Mouse (Mus musculus) CH12.LX (cell line): ENCODE results near the gene Cdc42bpa.

ENCODE experiments used
- CHD1 ChIP-seq: IDR thresholded peaks from 2 replicates; pipeline ENCODE4 v1.6.1; 2012; ENCODE audit warnings: low read depth, low read length, improper control_type of control experiment, inconsistent platforms
- CTCF ChIP-seq, 2 experiments: IDR thresholded peaks in 1 of 2; conservative IDR thresholded peaks in 1 of 2; 2 replicates each; pipeline ENCODE4 v1.5.1; 2011 to 2012; ENCODE audit warnings: low read depth in 2 of 2, low read length in 2 of 2, improper control_type of control experiment in 1 of 2, inconsistent platforms in 1 of 2, mild to moderate bottlenecking in 1 of 2, moderate library complexity in 1 of 2
- E2F4 ChIP-seq: IDR thresholded peaks from 2 replicates; pipeline ENCODE4 v1.6.1; 2011; ENCODE audit warnings: low read depth, low read length, improper control_type of control experiment; ENCODE audit not compliant: insufficient replicate concordance
- ETS1 ChIP-seq: conservative IDR thresholded peaks from 2 replicates; pipeline ENCODE4 v1.6.1; 2012; ENCODE audit warnings: low read depth, mild to moderate bottlenecking, inconsistent platforms, low read length, improper control_type of control experiment, moderate library complexity
- GABPA ChIP-seq: IDR thresholded peaks from 2 replicates; pipeline ENCODE4 v1.6.1; 2012; ENCODE audit warnings: low read depth, low read length, improper control_type of control experiment, inconsistent platforms; ENCODE audit not compliant: insufficient replicate concordance
- HCFC1 ChIP-seq: IDR thresholded peaks from 2 replicates; pipeline ENCODE4 v1.6.1; 2012; ENCODE audit warnings: low read depth, mild to moderate bottlenecking, inconsistent platforms, low read length, improper control_type of control experiment
- MAFK ChIP-seq: IDR thresholded peaks from 2 replicates; pipeline ENCODE4 v1.6.1; 2011; ENCODE audit warnings: low read length, improper control_type of control experiment; ENCODE audit not compliant: insufficient replicate concordance
- MAX ChIP-seq: IDR thresholded peaks from 2 replicates; pipeline ENCODE4 v1.6.1; 2011; ENCODE audit warnings: low read length, improper control_type of control experiment
- NRF1 ChIP-seq: IDR thresholded peaks from 2 replicates; pipeline ENCODE4 v1.6.1; 2014; ENCODE audit warnings: low read depth, mild to moderate bottlenecking, inconsistent platforms, low read length, improper control_type of control experiment, moderate library complexity
- POLR2A ChIP-seq: IDR thresholded peaks from 2 replicates; pipeline ENCODE4 v1.6.1; 2011; ENCODE audit warnings: low read depth, mild to moderate bottlenecking, improper control_type of control experiment, low read length
- POLR2AphosphoS2 ChIP-seq: IDR thresholded peaks from 2 replicates; pipeline ENCODE4 v1.6.1; 2011; ENCODE audit warnings: low read depth, low read length, improper control_type of control experiment
- SMC3 ChIP-seq: IDR thresholded peaks from 2 replicates; pipeline ENCODE4 v1.6.1; 2011; ENCODE audit warnings: low read depth, low read length, improper control_type of control experiment
- USF1 ChIP-seq: IDR thresholded peaks from 2 replicates; pipeline ENCODE4 v1.6.1; 2014; ENCODE audit warnings: low read depth, mild to moderate bottlenecking, inconsistent platforms, low read length, improper control_type of control experiment
- USF2 ChIP-seq: conservative IDR thresholded peaks from 2 replicates; pipeline ENCODE4 v1.6.1; 2011; ENCODE audit warnings: low read depth, low read length, improper control_type of control experiment

GRCm38 (mm10) chr1:180158648-180159047 lies 198.4 kb downstream of the Cdc42bpa start:
- TF ChIP-seq POLR2A (no peak), CTCF (conservative IDR thresholded peaks at IDR 0.05 in 1 of 2, IDR thresholded peaks at IDR 0.05 in 1 of 2; ENCODE audit: low read depth in 2 of 2, low read length in 2 of 2) (no peak), CHD1 (no peak), GABPA (no peak), USF2 (no peak), HCFC1 (no peak), USF1 (no peak), NRF1 (no peak), POLR2AphosphoS2 (no peak), SMC3 (no peak), ETS1 (no peak), MAFK (no peak), E2F4 (no peak), MAX (no peak)
